Mouse (Mus musculus) heart, postnatal 0 days (tissue): Measurements from ENCODE around the gene Ifna7.
"Not testable (repeated sequence)": the region's sequence is repeated elsewhere in the genome, so short reads cannot be mapped to it uniquely, and the experiment has no call there.

Experiments
- CTCF ChIP-seq: IDR thresholded peaks from 2 replicates; pipeline ENCODE4 v1.5.1; 2016; ENCODE audit warnings: antibody characterized with exemption, control low read depth, low read depth
- EP300 ChIP-seq: IDR thresholded peaks from 2 replicates; pipeline ENCODE4 v1.6.1; 2016; ENCODE audit warnings: antibody characterized with exemption, low read depth

- peak; percentile 57 for TF ChIP-seq CTCF
- TF ChIP-seq EP300 = not testable (repeated sequence)
Measured at GRCm38 (mm10) chr4:88788402-88788801, 27.6 kb upstream of the Ifna7 start, which contains the start of gene Gm13277.
